Mouse (Mus musculus) lung, adult 2 months (tissue): ENCODE results near the gene Lgi1.

Source experiments
- CTCF ChIP-seq: fragments of 200-500 bp; IDR thresholded peaks from 2 replicates; pipeline ENCODE4 v1.5.1; 2011; ENCODE audit warnings: mild to moderate bottlenecking, low read length, control low read depth; ENCODE audit not compliant: insufficient read depth
- POLR2A ChIP-seq: fragments of 200-500 bp; IDR thresholded peaks from 2 replicates; pipeline ENCODE4 v1.6.1; 2011; ENCODE audit warnings: low read depth, mild to moderate bottlenecking, control low read depth, low read length, borderline replicate concordance; ENCODE audit errors: extremely low read depth

DNA sequence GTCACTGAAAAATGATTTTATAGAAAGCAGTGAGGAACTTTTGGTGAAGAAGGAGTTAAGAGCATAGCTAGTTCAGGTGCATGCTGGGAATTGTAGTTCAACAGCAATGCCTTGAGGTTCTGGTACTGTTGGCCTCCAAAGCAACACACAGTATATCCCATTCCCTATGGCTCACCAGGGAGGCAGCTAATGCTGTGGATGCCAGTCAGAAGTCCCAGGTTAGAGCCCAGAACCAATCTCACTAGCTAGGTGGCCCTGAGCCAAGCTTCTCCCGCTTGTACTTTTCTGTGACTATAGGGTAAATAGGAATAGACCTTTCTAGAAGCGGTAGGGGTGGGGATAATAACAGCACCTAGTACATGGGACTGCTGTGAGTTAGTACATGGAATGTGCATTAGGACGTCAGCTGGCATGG, 5.7 kb upstream of the Lgi1 start:
- TF ChIP-seq CTCF (no peak), POLR2A (no peak)
